Mouse (Mus musculus): Measurements from ENCODE around the gene 4931423N10Rik. TPM values are rescaled to one million over a fixed set of nuclear protein-coding genes. Genes with fewer than 3 reads are reported as not detected.
"Not testable (repeated sequence)": the region's sequence is repeated elsewhere in the genome, so short reads cannot be mapped to it uniquely, and the experiment has no call there.

The 4931423N10Rik gene
- polyA plus RNA-seq (2015; fragmentation: Nextera tagmentation; extraction: Ambion mirVana) = 0.08 TPM in 1 of 2 replicates, not detected in the other

DNA sequence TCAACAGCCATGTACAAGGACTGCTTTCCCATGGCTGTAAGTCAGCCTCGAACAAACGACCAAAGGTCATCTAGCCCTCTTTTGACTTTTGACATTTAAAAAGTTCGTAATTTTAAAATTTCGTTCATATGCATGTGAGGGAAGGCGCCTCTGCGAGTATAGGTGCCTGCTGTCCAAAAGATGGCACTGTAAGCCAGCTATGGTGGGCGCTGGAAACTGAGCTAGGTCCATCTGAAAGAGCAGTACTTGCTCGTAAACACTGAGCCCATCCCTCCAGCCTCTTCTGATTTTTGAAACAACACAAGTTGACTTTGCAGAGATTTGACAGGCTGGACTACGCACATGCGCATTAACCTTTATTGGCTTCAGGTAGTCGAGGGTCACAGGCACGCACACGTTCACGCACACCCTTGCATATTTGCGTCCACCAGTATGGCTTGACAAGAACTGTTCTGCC, at the start of gene 4931423N10Rik:
4931423N10Rik (plus strand) TSS at position 407 of the 457 bp plus-strand sequence.
- Histone ChIP-seq H3K9me3 (no peaks in the 10 kb centered on the region), H3K4me2 (no peak within 1 kb of the TSS), H3K27me3 (no peaks in the 10 kb centered on the region), H3K4me1 (replicated peaks) (no peaks in the 10 kb centered on the region), H3K27ac (replicated peaks) (no peak within 1 kb of the TSS), H3K9ac (no peak within 1 kb of the TSS), H3K4me3 (no peak within 1 kb of the TSS), H3K36me3 (0 out of 2 replicates have a peak, but pooled peaks cover under 1% of the 10 kb centered on the region)
- ATAC-seq (ENCODE audit: low FRiP score, low read depth) = no peak
- WGBS = 83% methylated on average over 15 of the region's 15 CpGs

DNA sequence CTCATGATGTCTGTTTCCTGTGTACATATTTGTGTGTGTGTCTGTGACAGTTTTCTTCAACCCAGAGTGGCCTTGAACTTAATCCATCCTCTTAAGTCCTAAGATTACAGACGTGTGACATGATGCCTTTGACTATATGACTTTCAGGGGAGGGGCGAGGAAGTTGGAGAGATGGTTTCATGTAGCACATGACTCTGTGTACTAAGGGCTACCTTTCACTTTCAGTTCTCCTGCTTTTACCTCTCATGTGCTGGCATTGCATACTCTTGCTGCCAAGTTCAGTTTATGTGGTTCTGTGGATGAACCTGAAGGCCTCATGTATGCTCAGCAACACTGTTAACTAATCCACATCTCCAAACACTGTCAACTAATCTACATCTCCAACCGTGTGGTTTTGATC, 35.0 kb upstream of the 4931423N10Rik start:
- no peak overlapping the region for H3K4me2 ChIP-seq
- 90% methylated on average over 3 of the region's 3 CpGs for WGBS
- no peaks in the 10 kb centered on the region for H3K27me3 ChIP-seq
- no peaks in the 10 kb centered on the region for H3K9me3 ChIP-seq
- no peak for ATAC-seq (ENCODE audit: low FRiP score, low read depth)
- no peak overlapping the region for H3K27ac ChIP-seq (replicated peaks)
- no peak overlapping the region for H3K9ac ChIP-seq
- H3K4me3 ChIP-seq = no peak overlapping the region
- no peaks in the 10 kb centered on the region for H3K4me1 ChIP-seq (replicated peaks)
- peaks cover 71% of the 10 kb centered on the region for H3K36me3 ChIP-seq

DNA sequence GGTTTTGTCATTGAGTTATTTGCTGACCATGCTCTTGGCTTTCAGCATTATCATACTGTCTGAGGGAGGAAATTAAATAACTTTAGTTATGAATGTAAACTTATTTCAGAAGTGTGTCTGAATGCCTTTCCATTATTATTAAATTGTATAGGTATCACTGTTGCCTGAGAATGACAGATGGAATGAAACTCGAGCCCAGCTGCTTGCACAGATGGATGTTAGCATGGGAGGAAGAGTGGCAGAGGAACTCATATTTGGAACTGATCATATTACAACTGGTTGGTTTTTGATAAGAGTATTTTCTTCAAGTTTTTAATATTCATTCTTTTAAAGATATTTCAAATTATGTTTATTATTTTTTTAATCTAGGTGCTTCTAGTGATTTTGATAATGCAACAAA, 12.9 kb upstream of the 4931423N10Rik start:
- no peak overlapping the region for H3K4me3 ChIP-seq
- no peaks in the 10 kb centered on the region for H3K4me1 ChIP-seq (replicated peaks)
- no peak overlapping the region for H3K4me2 ChIP-seq
- no peak overlapping the region for H3K27ac ChIP-seq (replicated peaks)
- WGBS = 87% methylated on average over 1 of the region's 1 CpGs
- no peak for ATAC-seq (ENCODE audit: low FRiP score, low read depth)
- H3K9ac ChIP-seq = no peak overlapping the region
- H3K27me3 ChIP-seq = no peaks in the 10 kb centered on the region
- no peaks in the 10 kb centered on the region for H3K9me3 ChIP-seq
- peaks cover 56% of the 10 kb centered on the region for H3K36me3 ChIP-seq

DNA sequence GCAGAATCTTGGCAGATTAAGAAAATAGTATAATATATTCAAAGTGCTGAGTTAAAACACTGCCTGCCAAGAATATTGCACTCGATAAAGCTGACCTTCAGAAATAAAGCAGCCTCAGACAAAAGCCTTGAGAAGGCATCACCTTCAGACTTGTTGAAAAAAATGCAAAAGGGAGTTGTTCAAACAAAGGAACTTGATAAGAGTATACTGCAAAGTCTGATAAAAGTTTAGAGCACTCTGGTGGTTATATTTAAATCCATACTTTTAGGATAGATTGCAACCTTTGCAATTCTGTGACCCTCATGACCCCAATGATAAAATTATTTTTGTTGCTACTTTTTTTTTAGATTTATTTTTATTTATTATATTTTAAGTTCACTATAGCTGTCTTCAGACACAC, 6.2 kb upstream of the 4931423N10Rik start:
- 87% methylated on average over 1 of the region's 1 CpGs for WGBS
- Histone ChIP-seq H3K9ac (no peak overlapping the region), H3K4me2 (no peak overlapping the region), H3K27ac (replicated peaks) (no peak overlapping the region), H3K27me3 (no peaks in the 10 kb centered on the region), H3K4me3 (no peak overlapping the region), H3K4me1 (replicated peaks) (no peaks in the 10 kb centered on the region), H3K36me3 (peaks cover 34% of the 10 kb centered on the region), H3K9me3 (no peaks in the 10 kb centered on the region)
- ATAC-seq (ENCODE audit: low FRiP score, low read depth) = no peak

DNA sequence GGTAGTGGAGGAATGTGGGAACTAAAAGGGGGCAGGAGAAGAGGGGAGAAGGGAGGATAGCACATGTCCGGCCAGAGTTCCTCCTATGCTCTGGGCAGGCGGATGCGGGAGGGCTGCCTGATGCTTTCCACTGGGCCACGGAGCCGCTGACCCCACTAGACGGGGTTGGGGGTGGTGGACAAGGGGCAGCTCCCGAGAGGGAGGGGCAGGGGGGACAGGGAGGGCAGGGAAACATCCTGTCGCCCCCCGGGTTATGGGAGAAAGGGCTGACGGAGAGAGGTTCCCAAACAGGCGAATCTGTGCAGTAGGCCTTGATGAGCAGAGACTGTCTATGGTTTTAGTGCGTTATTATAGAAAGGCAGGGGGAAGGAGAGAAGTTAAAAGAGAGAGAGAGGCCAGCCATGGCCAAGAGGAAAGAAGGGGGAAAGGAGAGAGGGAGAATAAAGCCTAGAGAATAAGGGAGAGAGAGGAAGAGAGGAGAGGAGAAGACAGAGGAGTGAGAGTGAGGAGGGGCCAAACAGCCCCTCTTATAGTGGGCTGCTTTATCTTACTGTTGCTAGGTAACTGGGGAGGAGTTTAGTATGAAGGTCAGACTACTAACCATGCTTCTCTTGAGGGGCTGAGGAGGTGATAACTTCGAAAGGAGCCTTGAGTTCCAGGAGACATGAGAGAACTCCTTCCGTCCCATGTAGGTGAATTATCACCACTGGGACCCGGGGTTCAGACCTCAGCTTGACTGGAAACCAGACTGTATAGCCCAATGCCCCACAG, 4.2 kb upstream of the 4931423N10Rik start:
- Histone ChIP-seq H3K4me3 (no peak overlapping the region), H3K27ac (replicated peaks) (no peak overlapping the region), H3K9me3 (no peaks in the 10 kb centered on the region), H3K9ac (no peak overlapping the region), H3K27me3 (no peaks in the 10 kb centered on the region), H3K36me3 (peaks cover 27% of the 10 kb centered on the region), H3K4me1 (replicated peaks) (no peaks in the 10 kb centered on the region), H3K4me2 (no peak overlapping the region)
- ATAC-seq (ENCODE audit: low FRiP score, low read depth) = peak; percentile 51; the same call in 1 of the 2 replicates
- WGBS = 66% methylated on average over 15 of the region's 15 CpGs

DNA sequence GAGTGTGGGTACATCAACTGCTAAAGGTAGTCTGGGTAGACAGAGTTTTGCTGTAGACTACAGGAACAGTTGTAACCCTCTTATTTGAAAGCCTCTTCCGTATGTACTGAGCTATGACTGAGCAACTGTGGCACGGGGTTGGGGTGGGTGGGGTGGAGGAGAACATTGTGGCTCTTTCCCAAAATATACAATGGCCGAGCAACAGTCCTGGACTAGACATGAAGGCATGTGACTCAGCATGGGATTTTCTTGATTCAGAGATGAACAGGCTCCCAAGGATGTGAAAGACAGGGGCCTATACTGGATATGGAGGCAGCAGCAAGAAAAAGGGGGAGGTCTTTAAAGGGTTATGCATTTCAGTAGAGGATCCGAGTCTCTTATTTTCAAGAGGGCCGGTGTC, 6.4 kb downstream of the 4931423N10Rik start:
- Histone ChIP-seq H3K4me3 (no peak overlapping the region), H3K9ac (no peak overlapping the region), H3K27ac (replicated peaks) (no peak overlapping the region), H3K4me2 (no peak overlapping the region), H3K27me3 (no peaks in the 10 kb centered on the region), H3K36me3 (no peaks in the 10 kb centered on the region), H3K4me1 (replicated peaks) (no peaks in the 10 kb centered on the region), H3K9me3 (no peaks in the 10 kb centered on the region)
- WGBS = 87% methylated on average over 5 of the region's 5 CpGs
- no peak for ATAC-seq (ENCODE audit: low FRiP score, low read depth)

DNA sequence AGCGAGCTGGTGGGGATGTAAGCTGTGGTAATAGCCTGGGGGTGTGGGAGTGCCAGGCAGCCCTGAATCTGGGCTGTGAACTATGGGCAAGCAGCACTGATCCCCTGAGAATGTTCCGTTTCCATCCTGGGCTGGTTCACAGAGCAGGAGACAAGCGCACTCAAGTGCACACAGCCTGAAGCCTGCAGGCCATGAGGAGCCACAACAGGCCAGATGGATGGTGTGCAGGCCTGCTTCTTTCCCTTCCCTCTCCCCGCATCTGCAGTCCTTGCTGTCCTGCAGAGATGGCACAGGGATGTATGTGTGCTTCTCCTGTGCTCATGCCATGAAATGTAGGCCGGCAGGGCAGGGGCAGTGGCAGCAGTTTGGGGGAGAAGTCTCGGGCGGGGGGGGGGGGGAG, 17.9 kb downstream of the 4931423N10Rik start:
- no peaks in the 10 kb centered on the region for H3K36me3 ChIP-seq
- no peaks in the 10 kb centered on the region for H3K27me3 ChIP-seq
- H3K4me2 ChIP-seq = no peak overlapping the region
- H3K9ac ChIP-seq = no peak overlapping the region
- no peaks in the 10 kb centered on the region for H3K9me3 ChIP-seq
- H3K4me3 ChIP-seq = no peak overlapping the region
- WGBS = 60% methylated on average over 7 of the region's 7 CpGs
- H3K27ac ChIP-seq (replicated peaks) = no peak overlapping the region
- H3K4me1 ChIP-seq (replicated peaks) = no peaks in the 10 kb centered on the region
- ATAC-seq (ENCODE audit: low FRiP score, low read depth) = no peak

DNA sequence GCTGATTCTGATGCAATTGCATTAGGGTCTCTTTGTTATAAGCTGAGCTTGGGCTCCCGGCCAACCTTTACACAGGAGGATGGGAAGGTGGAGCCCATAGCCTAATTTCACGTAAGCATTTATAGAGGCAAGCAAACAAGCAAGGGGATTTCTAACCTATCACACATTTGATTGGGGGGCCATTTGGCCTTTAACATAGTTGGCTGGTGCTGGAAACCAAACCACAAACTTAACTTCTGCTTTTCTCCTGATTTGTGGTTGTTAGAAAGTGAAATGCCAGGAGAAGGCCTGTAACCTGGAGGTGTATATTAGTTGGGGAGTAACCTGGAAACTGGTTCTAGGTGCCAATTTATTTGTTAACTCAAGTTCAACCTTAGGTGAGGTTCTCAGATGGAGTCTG, 21.2 kb downstream of the 4931423N10Rik start:
- ATAC-seq (ENCODE audit: low FRiP score, low read depth) = no peak
- Histone ChIP-seq H3K4me1 (replicated peaks) (no peaks in the 10 kb centered on the region), H3K9ac (no peak overlapping the region), H3K9me3 (no peaks in the 10 kb centered on the region), H3K4me3 (no peak overlapping the region), H3K4me2 (no peak overlapping the region), H3K36me3 (no peaks in the 10 kb centered on the region), H3K27ac (replicated peaks) (no peak overlapping the region), H3K27me3 (no peaks in the 10 kb centered on the region)
- WGBS = 72% methylated on average over 2 of the region's 2 CpGs

DNA sequence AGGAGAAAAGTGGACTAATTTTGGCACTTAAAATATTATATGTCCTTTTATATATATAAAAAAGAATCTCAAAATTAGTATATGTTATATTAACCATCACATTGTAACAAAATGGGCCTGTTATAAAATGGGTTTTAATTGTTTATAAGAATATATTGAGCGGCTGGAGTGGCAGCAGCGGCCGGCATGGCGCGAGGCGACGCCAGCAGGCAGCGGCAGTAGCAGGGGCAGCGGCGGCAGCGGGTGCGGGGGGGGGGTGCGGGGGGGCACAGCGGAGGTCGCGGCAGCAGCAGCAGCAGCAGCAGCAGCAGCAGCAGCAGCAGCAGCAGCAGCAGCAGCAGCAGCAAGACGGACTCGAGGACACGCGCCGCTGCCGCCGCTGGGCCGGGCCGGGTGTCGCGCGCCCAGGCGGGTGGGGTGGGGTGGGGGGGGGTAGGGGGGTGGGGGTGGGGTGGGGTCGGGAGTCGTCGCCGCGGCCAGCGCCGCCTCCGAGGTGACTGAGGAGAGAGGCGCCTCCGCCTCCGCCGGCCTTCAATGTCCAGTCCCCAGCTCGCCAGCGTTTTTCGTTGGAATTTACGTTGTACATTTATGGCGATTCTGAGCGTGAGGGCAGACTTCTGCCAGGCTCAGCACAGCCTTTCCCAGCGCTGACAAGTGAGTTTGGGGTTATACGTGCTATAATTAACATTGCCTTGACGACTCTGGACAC, 26.9 kb downstream of the 4931423N10Rik start:
- H3K27ac ChIP-seq (replicated peaks) = no peak overlapping the region
- H3K4me2 ChIP-seq = peak overlapping the region; percentile 61
- ATAC-seq (ENCODE audit: low FRiP score, low read depth) = peak; percentile 87
- H3K36me3 ChIP-seq = no peaks in the 10 kb centered on the region
- peak overlapping the region; percentile 36 for H3K9ac ChIP-seq
- WGBS = under 1% methylated on average over 32 of the region's 50 CpGs
- H3K4me1 ChIP-seq (replicated peaks) = no peaks in the 10 kb centered on the region
- H3K27me3 ChIP-seq = no peaks in the 10 kb centered on the region
- no peaks in the 10 kb centered on the region for H3K9me3 ChIP-seq
- H3K4me3 ChIP-seq = peak overlapping the region; percentile 47

DNA sequence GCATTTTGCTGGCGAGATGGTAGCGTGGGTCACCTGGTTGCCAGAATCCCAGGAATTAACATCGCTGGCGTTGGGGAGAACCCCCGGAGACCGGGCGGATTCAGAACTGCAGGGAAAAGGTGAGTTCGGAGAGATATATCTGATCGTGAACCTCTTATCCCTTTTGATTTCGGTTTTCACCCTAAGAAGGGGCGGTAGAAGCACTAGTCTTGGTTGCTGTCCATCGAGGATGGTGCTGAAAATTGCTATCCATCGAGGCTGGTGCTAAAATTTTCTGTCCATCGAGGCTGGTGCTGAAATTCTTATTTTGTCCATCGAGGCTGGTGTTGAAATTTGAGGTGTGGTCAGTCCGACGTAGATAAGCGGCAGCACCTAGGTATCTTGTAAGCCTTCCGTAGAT, 83.7 kb downstream of the 4931423N10Rik start:
- WGBS = 58% methylated on average over 19 of the region's 19 CpGs
- H3K4me1 ChIP-seq (replicated peaks); ATAC-seq (ENCODE audit: low FRiP score, low read depth); H3K27me3 ChIP-seq; H3K9ac ChIP-seq; H3K4me2 ChIP-seq; H3K9me3 ChIP-seq; H3K36me3 ChIP-seq; H3K27ac ChIP-seq (replicated peaks); H3K4me3 ChIP-seq: not testable (repeated sequence)

DNA sequence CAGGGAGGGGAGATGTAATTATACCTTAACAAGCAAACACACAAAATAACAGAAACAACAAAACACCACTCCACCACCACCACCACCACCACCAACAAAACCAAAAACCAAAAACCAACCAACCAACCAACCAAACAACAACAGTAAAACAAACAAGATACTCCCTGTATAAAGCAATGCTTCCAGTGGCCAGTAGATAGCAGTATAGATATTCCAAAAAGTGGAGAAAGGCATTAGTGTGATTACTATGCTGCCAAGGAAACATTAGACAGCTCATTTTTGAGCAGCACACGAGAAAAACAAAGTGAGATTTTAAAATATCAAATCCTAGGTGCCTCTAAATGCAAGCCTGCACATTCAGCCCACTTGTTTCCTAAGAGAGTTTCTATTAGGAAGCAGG, 107.6 kb downstream of the 4931423N10Rik start:
- Histone ChIP-seq H3K27me3 (no peaks in the 10 kb centered on the region), H3K9ac (no peak overlapping the region), H3K4me1 (replicated peaks) (no peaks in the 10 kb centered on the region), H3K27ac (replicated peaks) (no peak overlapping the region), H3K9me3 (no peaks in the 10 kb centered on the region), H3K4me2 (no peak overlapping the region), H3K36me3 (no peaks in the 10 kb centered on the region), H3K4me3 (no peak overlapping the region)
- ATAC-seq (ENCODE audit: low FRiP score, low read depth) = 0 out of 2 replicates have a peak, but pooled peaks have one; percentile 51
- 7% methylated on average over 1 of the region's 1 CpGs for WGBS
